Mouse (Mus musculus) spleen, postnatal 10 days (tissue): ENCODE measurements at regions not wholly inside any gene's neighbourhood (a gene's known extent, or its start where the extent isn't known, plus 50 kb on each side); places are given as distances from the start of the nearest gene placed in this dataset.

Experiments used
- DNase-seq, 2 experiments: peaks; one replicate each; pipeline ENCODE4 v3.0.0; 2021 to 2022; ENCODE audit warnings: low spot score in 2 of 2

GRCm38 (mm10) chr2:173418951-173419350 lies 103.4 kb upstream of the 1700021F07Rik start:
- no peak for DNase-seq

- no peak for DNase-seq
Observed at GRCm38 (mm10) chr2:173419972-173420391, 102.4 kb upstream of the 1700021F07Rik start.

- no peak for DNase-seq
Observed at GRCm38 (mm10) chr2:173420481-173420880, 101.9 kb upstream of the 1700021F07Rik start.

- DNase-seq = no peak
Observed at GRCm38 (mm10) chr2:173424875-173425274, 97.5 kb upstream of the 1700021F07Rik start.

GRCm38 (mm10) chr2:173425754-173426153 lies 96.6 kb upstream of the 1700021F07Rik start:
- DNase-seq = no peak

- no peak for DNase-seq
Observed at GRCm38 (mm10) chr2:173426191-173427065, 96.0 kb upstream of the 1700021F07Rik start.

- DNase-seq = no peak
Observed at GRCm38 (mm10) chr2:173427888-173428450, 94.4 kb upstream of the 1700021F07Rik start.

GRCm38 (mm10) chr2:173431841-173432240 lies 90.5 kb upstream of the 1700021F07Rik start:
- no peak for DNase-seq

GRCm38 (mm10) chr2:173432258-173432657 lies 90.1 kb upstream of the 1700021F07Rik start:
- no peak for DNase-seq

- no peak for DNase-seq
Observed at GRCm38 (mm10) chr2:173432886-173433624, 89.3 kb upstream of the 1700021F07Rik start.

- DNase-seq = peak in 1 of 2 experiments; percentile 22
Observed at GRCm38 (mm10) chr2:173436580-173436979, 85.8 kb upstream of the 1700021F07Rik start.

GRCm38 (mm10) chr2:173439031-173439430 lies 83.4 kb upstream of the 1700021F07Rik start:
- DNase-seq = no peak

- DNase-seq = no peak
Observed at GRCm38 (mm10) chr2:173442056-173442455, 80.3 kb upstream of the 1700021F07Rik start.

- no peak for DNase-seq
Observed at GRCm38 (mm10) chr2:173443262-173443661, 79.1 kb upstream of the 1700021F07Rik start.

GRCm38 (mm10) chr2:173444386-173444785 lies 78.0 kb upstream of the 1700021F07Rik start:
- no peak for DNase-seq

- no peak for DNase-seq
Observed at GRCm38 (mm10) chr2:173445039-173445438, 77.3 kb upstream of the 1700021F07Rik start.

GRCm38 (mm10) chr2:173448546-173449187 lies 73.7 kb upstream of the 1700021F07Rik start:
- DNase-seq = no peak

GRCm38 (mm10) chr2:173449198-173449597 lies 73.2 kb upstream of the 1700021F07Rik start:
- DNase-seq = no peak

GRCm38 (mm10) chr2:173451993-173452481 lies 70.3 kb upstream of the 1700021F07Rik start:
- DNase-seq = peak in 1 of 2 experiments; percentile 16

- peak in 1 of 2 experiments; percentile 7 for DNase-seq
Observed at GRCm38 (mm10) chr2:173452800-173453199, 69.6 kb upstream of the 1700021F07Rik start.

GRCm38 (mm10) chr2:173453569-173454405 lies 68.6 kb upstream of the 1700021F07Rik start:
- peak in 1 of 2 experiments; percentile 53 for DNase-seq
